Mouse (Mus musculus): ENCODE results near the gene Kif26a. TPM values are rescaled to one million over a fixed set of nuclear protein-coding genes. Genes with fewer than 3 reads are reported as not detected.
A peak's percentile ranks its signal among the peaks of the same experiment; 100 is the strongest.

Kif26a gene
- polyA plus RNA-seq, 1 experiment from 2014 or later = 0.22 TPM

GRCm38 (mm10) chr12:112170671-112171574 lies 24.9 kb downstream of the Kif26a start:
- Histone ChIP-seq H3K4me1 (replicated peaks) (no peaks in the 10 kb centered on the region), H3K27me3 (no peaks in the 10 kb centered on the region), H3K4me3 (replicated peaks) (no peak overlapping the region), H3K27ac (replicated peaks) (no peak overlapping the region), H3K4me2 (no peak overlapping the region), H3K9me3 (replicated peaks) (no peaks in the 10 kb centered on the region), H3K36me3 (replicated peaks) (no peaks in the 10 kb centered on the region), H3K9ac (no peak overlapping the region)
- no peak for ATAC-seq (ENCODE audit: insufficient read depth)
- WGBS (ENCODE audit: insufficient replicate concordance) = 62% methylated on average over 20 of the region's 20 CpGs

DNA sequence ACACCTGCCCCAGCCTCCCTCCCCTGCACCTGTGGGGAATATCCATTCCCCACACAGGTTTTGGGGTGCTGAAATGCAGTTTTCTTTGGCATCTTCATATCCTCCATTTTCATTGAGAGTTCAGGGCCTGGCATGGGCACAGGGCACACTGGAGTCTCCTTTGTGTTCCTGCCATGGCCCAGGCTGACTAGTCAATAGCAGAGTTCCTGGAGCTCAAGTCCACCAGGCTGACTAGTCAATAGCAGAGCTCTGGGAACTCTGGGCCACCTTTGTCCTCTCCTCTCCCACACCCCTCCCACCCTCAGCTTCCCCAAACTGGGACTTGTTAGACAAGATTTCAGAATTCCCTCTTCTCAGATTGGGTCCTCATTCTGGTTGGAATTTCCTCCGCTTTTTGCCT lies 25.6 kb downstream of the Kif26a start:
- ATAC-seq (ENCODE audit: insufficient read depth) = no peak

GRCm38 (mm10) chr12:112172214-112172613 lies 26.2 kb downstream of the Kif26a start:
- Histone ChIP-seq H3K27me3 (no peaks in the 10 kb centered on the region), H3K4me2 (no peak overlapping the region), H3K9ac (no peak overlapping the region), H3K27ac (replicated peaks) (no peak overlapping the region), H3K4me1 (replicated peaks) (no peaks in the 10 kb centered on the region), H3K36me3 (replicated peaks) (no peaks in the 10 kb centered on the region), H3K9me3 (replicated peaks) (no peaks in the 10 kb centered on the region), H3K4me3 (replicated peaks) (no peak overlapping the region)
- 69% methylated on average over 8 of the region's 8 CpGs for WGBS (ENCODE audit: insufficient replicate concordance)
- ATAC-seq (ENCODE audit: insufficient read depth) = no peak

More for the DNA sequence above, 25.6 kb downstream of the Kif26a start:
- Histone ChIP-seq H3K4me1 (replicated peaks) (no peaks in the 10 kb centered on the region), H3K9me3 (replicated peaks) (no peaks in the 10 kb centered on the region), H3K27me3 (no peaks in the 10 kb centered on the region), H3K36me3 (replicated peaks) (no peaks in the 10 kb centered on the region), H3K4me3 (replicated peaks) (no peak overlapping the region), H3K4me2 (no peak overlapping the region), H3K9ac (no peak overlapping the region), H3K27ac (replicated peaks) (no peak overlapping the region)
- WGBS (ENCODE audit: insufficient replicate concordance) = 67% methylated on average over 1 of the region's 1 CpGs

GRCm38 (mm10) chr12:112177679-112178078 lies 31.7 kb downstream of the Kif26a start:
- H3K9ac ChIP-seq = no peak overlapping the region
- WGBS (ENCODE audit: insufficient replicate concordance) = 84% methylated on average over 19 of the region's 19 CpGs
- H3K36me3 ChIP-seq (replicated peaks) = no peaks in the 10 kb centered on the region
- H3K4me1 ChIP-seq (replicated peaks) = no peaks in the 10 kb centered on the region
- H3K4me2 ChIP-seq = no peak overlapping the region
- H3K4me3 ChIP-seq (replicated peaks) = no peak overlapping the region
- no peaks in the 10 kb centered on the region for H3K9me3 ChIP-seq (replicated peaks)
- ATAC-seq (ENCODE audit: insufficient read depth) = no peak
- no peaks in the 10 kb centered on the region for H3K27me3 ChIP-seq
- H3K27ac ChIP-seq (replicated peaks) = no peak overlapping the region

GRCm38 (mm10) chr12:112179687-112180086 lies 33.7 kb downstream of the Kif26a start:
- no peaks in the 10 kb centered on the region for H3K9me3 ChIP-seq (replicated peaks)
- H3K36me3 ChIP-seq (replicated peaks) = no peaks in the 10 kb centered on the region
- no peak overlapping the region for H3K4me2 ChIP-seq
- ATAC-seq (ENCODE audit: insufficient read depth) = no peak
- no peak overlapping the region for H3K9ac ChIP-seq
- no peak overlapping the region for H3K4me3 ChIP-seq (replicated peaks)
- H3K4me1 ChIP-seq (replicated peaks) = no peaks in the 10 kb centered on the region
- H3K27ac ChIP-seq (replicated peaks) = no peak overlapping the region
- WGBS (ENCODE audit: insufficient replicate concordance) = 78% methylated on average over 13 of the region's 13 CpGs
- H3K27me3 ChIP-seq = no peaks in the 10 kb centered on the region

GRCm38 (mm10) chr12:112181921-112182608 lies 36.1 kb downstream of the Kif26a start:
- ATAC-seq (ENCODE audit: insufficient read depth) = no peak
- no peak overlapping the region for H3K27ac ChIP-seq (replicated peaks)
- H3K4me1 ChIP-seq (replicated peaks) = no peaks in the 10 kb centered on the region
- H3K4me2 ChIP-seq = no peak overlapping the region
- H3K4me3 ChIP-seq (replicated peaks) = no peak overlapping the region
- H3K36me3 ChIP-seq (replicated peaks) = no peaks in the 10 kb centered on the region
- WGBS (ENCODE audit: insufficient replicate concordance) = 42% methylated on average over 7 of the region's 7 CpGs
- no peaks in the 10 kb centered on the region for H3K9me3 ChIP-seq (replicated peaks)
- no peaks in the 10 kb centered on the region for H3K27me3 ChIP-seq
- H3K9ac ChIP-seq = no peak overlapping the region

- 59% methylated on average over 7 of the region's 7 CpGs for WGBS (ENCODE audit: insufficient replicate concordance)
- H3K4me1 ChIP-seq (replicated peaks) = no peaks in the 10 kb centered on the region
- no peaks in the 10 kb centered on the region for H3K36me3 ChIP-seq (replicated peaks)
- no peak overlapping the region for H3K27ac ChIP-seq (replicated peaks)
- no peak overlapping the region for H3K4me2 ChIP-seq
- H3K4me3 ChIP-seq (replicated peaks) = no peak overlapping the region
- no peak for ATAC-seq (ENCODE audit: insufficient read depth)
- no peak overlapping the region for H3K9ac ChIP-seq
- no peaks in the 10 kb centered on the region for H3K27me3 ChIP-seq
- H3K9me3 ChIP-seq (replicated peaks) = no peaks in the 10 kb centered on the region
These were observed 36.6 kb downstream of the Kif26a start for GRCm38 (mm10) chr12:112182609-112182955.

DNA sequence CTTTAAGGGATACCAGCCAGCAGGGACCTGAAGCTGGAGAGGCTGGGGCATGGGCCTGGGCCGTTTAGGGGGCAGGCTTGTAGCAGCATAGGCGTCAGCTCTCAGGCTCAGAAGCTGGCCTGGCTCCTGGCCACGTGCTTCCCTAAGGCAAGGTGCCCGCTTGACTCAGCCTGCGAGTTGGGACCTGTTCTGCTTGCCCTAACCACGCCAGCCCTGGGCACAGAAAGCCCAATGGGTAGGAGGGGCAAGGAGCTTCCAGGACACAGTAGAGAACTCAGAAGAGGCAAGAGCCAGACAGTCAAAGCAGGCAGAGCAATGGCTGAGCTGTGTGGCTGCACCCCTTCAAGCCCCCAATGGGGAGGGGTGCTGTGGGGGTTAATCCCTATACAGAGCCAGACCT lies 37.7 kb downstream of the Kif26a start:
- Histone ChIP-seq H3K36me3 (replicated peaks) (no peaks in the 10 kb centered on the region), H3K4me3 (replicated peaks) (no peak overlapping the region), H3K4me2 (no peak overlapping the region), H3K9ac (no peak overlapping the region), H3K9me3 (replicated peaks) (no peaks in the 10 kb centered on the region), H3K27ac (replicated peaks) (no peak overlapping the region), H3K27me3 (no peaks in the 10 kb centered on the region), H3K4me1 (replicated peaks) (no peaks in the 10 kb centered on the region)
- ATAC-seq (ENCODE audit: insufficient read depth) = no peak
- 45% methylated on average over 6 of the region's 6 CpGs for WGBS (ENCODE audit: insufficient replicate concordance)

- no peaks in the 10 kb centered on the region for H3K9me3 ChIP-seq (replicated peaks)
- H3K36me3 ChIP-seq (replicated peaks) = no peaks in the 10 kb centered on the region
- H3K4me2 ChIP-seq = no peak overlapping the region
- H3K9ac ChIP-seq = no peak overlapping the region
- H3K27ac ChIP-seq (replicated peaks) = no peak overlapping the region
- no peaks in the 10 kb centered on the region for H3K27me3 ChIP-seq
- peak; percentile 37; the same call in 1 of the 2 replicates for ATAC-seq (ENCODE audit: insufficient read depth)
- 24% methylated on average over 3 of the region's 3 CpGs for WGBS (ENCODE audit: insufficient replicate concordance)
- no peak overlapping the region for H3K4me3 ChIP-seq (replicated peaks)
- no peaks in the 10 kb centered on the region for H3K4me1 ChIP-seq (replicated peaks)
These were observed 38.4 kb downstream of the Kif26a start for GRCm38 (mm10) chr12:112184390-112184789.

DNA sequence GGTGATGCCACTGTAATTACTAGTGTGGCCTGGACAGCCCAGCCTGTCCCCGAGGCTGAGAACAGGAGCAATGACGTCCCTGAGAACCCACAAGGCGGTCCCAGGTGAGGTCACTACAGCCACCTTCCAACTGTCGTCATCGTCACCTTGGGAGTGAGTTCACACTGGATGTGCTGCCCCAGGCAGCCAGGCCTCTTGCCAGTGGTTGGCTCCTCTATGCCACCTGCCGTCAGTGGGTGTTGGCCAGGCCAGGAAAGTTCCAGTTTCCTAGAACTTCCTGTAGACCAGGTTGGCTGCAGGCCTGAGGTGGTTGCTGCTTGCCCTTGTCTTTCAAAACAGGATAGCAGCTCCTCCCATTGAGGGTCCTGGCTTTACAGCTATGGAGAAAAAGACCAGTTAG lies 40.9 kb downstream of the Kif26a start:
- no peak overlapping the region for H3K27ac ChIP-seq (replicated peaks)
- WGBS (ENCODE audit: insufficient replicate concordance) = 64% methylated on average over 6 of the region's 6 CpGs
- no peaks in the 10 kb centered on the region for H3K9me3 ChIP-seq (replicated peaks)
- no peaks in the 10 kb centered on the region for H3K36me3 ChIP-seq (replicated peaks)
- H3K4me3 ChIP-seq (replicated peaks) = no peak overlapping the region
- no peaks in the 10 kb centered on the region for H3K27me3 ChIP-seq
- H3K4me1 ChIP-seq (replicated peaks) = no peaks in the 10 kb centered on the region
- no peak overlapping the region for H3K9ac ChIP-seq
- H3K4me2 ChIP-seq = no peak overlapping the region
- no peak for ATAC-seq (ENCODE audit: insufficient read depth)

GRCm38 (mm10) chr12:112191753-112192152 lies 45.7 kb downstream of the Kif26a start:
- Histone ChIP-seq H3K9ac (no peak overlapping the region), H3K4me3 (replicated peaks) (no peak overlapping the region), H3K4me1 (replicated peaks) (no peaks in the 10 kb centered on the region), H3K27me3 (no peaks in the 10 kb centered on the region; the same call in 1 of the 2 replicates), H3K9me3 (replicated peaks) (no peaks in the 10 kb centered on the region), H3K27ac (replicated peaks) (no peak overlapping the region), H3K4me2 (no peak overlapping the region), H3K36me3 (replicated peaks) (no peaks in the 10 kb centered on the region)
- 21% methylated on average over 6 of the region's 6 CpGs for WGBS (ENCODE audit: insufficient replicate concordance)
- no peak for ATAC-seq (ENCODE audit: insufficient read depth)

Data from liver, embryonic 15.5 days (tissue).